Mouse (Mus musculus) ES-Bruce4 (cell line): ENCODE results near the gene Txn2. TPM values are rescaled to one million over a fixed set of nuclear protein-coding genes. Genes with fewer than 3 reads are reported as not detected.

Source experiments
- H3K27ac ChIP-seq: 2 replicates; pipeline ENCODE4 v1.5.1; 2012; ENCODE audit warnings: low read length, inconsistent platforms; ENCODE audit not compliant: insufficient read depth
- H3K27me3 ChIP-seq: 2 replicates; pipeline ENCODE4 v1.6.1; 2012; ENCODE audit warnings: mild to moderate bottlenecking, low read length, inconsistent platforms; ENCODE audit not compliant: control insufficient read depth, poor library complexity, insufficient read depth, severe bottlenecking
- H3K36me3 ChIP-seq: 2 replicates; pipeline ENCODE4 v1.6.1; 2012; ENCODE audit warnings: inconsistent platforms, mild to moderate bottlenecking, low read length, moderate library complexity; ENCODE audit not compliant: control insufficient read depth, poor library complexity, insufficient read depth, severe bottlenecking
- H3K4me1 ChIP-seq: one replicate; pipeline ENCODE4 v1.8.1; 2011; ENCODE audit warnings: low read length; ENCODE audit not compliant: control insufficient read depth, insufficient read depth
- H3K4me3 ChIP-seq: 2 replicates; pipeline ENCODE4 v1.5.1; 2011; ENCODE audit warnings: low read depth, mild to moderate bottlenecking, low read length
- H3K9ac ChIP-seq: 2 replicates; pipeline ENCODE4 v1.6.1; 2012; ENCODE audit warnings: low read depth, mild to moderate bottlenecking, inconsistent platforms; ENCODE audit not compliant: poor library complexity, severe bottlenecking
- H3K9me3 ChIP-seq: replicated peaks from 2 replicates; pipeline ENCODE4 v1.6.1; 2012; ENCODE audit warnings: mild to moderate bottlenecking, low read length, inconsistent platforms; ENCODE audit not compliant: control insufficient read depth, poor library complexity, insufficient read depth, severe bottlenecking
- CTCF ChIP-seq: IDR thresholded peaks from one replicate; pipeline ENCODE4 v1.8.1; 2011; ENCODE audit warnings: low read depth, low read length
- EP300 ChIP-seq: IDR thresholded peaks from 2 replicates; pipeline ENCODE4 v1.6.1; 2011; ENCODE audit warnings: low read depth, low read length; ENCODE audit not compliant: insufficient read depth
- POLR2A ChIP-seq: IDR thresholded peaks from one replicate; pipeline ENCODE4 v1.8.1; 2011; ENCODE audit warnings: low read length; ENCODE audit not compliant: insufficient read depth
- polyA plus RNA-seq: library from polyadenylated mRNA; stranded (reverse); fragments of >200 nt; gene quantifications from 2 replicates; pipeline ENCODE4 v1.2.4, GENCODE M21; 2011; ENCODE audit warnings: low read depth; ENCODE audit not compliant: missing spikeins, insufficient read depth, insufficient read length

Gene Txn2
- polyA plus RNA-seq, 1 experiment: 167 TPM

GRCm38 (mm10) chr15:77907646-77908518 lies 20.9 kb downstream of the Txn2 start:
- Histone ChIP-seq H3K27ac (peak overlapping the region; percentile 27), H3K36me3 (no peaks in the 10 kb centered on the region), H3K4me1 (peaks cover 25% of the 10 kb centered on the region), H3K9ac (no peak overlapping the region), H3K27me3 (no peaks in the 10 kb centered on the region), H3K9me3 (no peaks in the 10 kb centered on the region), H3K4me3 (no peak overlapping the region)
- no peak for TF ChIP-seq CTCF
- peak; percentile 46; the same call in 1 of the 2 replicates for TF ChIP-seq EP300
- TF ChIP-seq POLR2A: no peak

GRCm38 (mm10) chr15:77906545-77906944 lies 22.3 kb downstream of the Txn2 start:
- Histone ChIP-seq H3K27me3 (no peaks in the 10 kb centered on the region), H3K9ac (no peak overlapping the region), H3K27ac (no peak overlapping the region), H3K36me3 (no peaks in the 10 kb centered on the region), H3K9me3 (0 out of 2 replicates have a peak, but pooled peaks cover 7% of the 10 kb centered on the region), H3K4me1 (peaks cover 20% of the 10 kb centered on the region), H3K4me3 (no peak overlapping the region)
- no peak for TF ChIP-seq POLR2A
- no peak for TF ChIP-seq EP300
- TF ChIP-seq CTCF: no peak

GRCm38 (mm10) chr15:77906081-77906480 lies 22.7 kb downstream of the Txn2 start:
- Histone ChIP-seq H3K27me3 (no peaks in the 10 kb centered on the region), H3K4me1 (peaks cover 20% of the 10 kb centered on the region), H3K36me3 (no peaks in the 10 kb centered on the region), H3K9ac (peak overlapping the region; percentile 45), H3K4me3 (no peak overlapping the region), H3K27ac (peak overlapping the region; percentile 83), H3K9me3 (0 out of 2 replicates have a peak, but pooled peaks cover 7% of the 10 kb centered on the region)
- no peak for TF ChIP-seq CTCF
- TF ChIP-seq EP300: no peak
- no peak for TF ChIP-seq POLR2A

GRCm38 (mm10) chr15:77905275-77905970 lies 23.4 kb downstream of the Txn2 start:
- Histone ChIP-seq H3K9me3 (0 out of 2 replicates have a peak, but pooled peaks cover 7% of the 10 kb centered on the region), H3K27me3 (no peaks in the 10 kb centered on the region), H3K9ac (peak overlapping the region; percentile 45), H3K4me1 (peaks cover 17% of the 10 kb centered on the region), H3K27ac (peak overlapping the region; percentile 83), H3K4me3 (peak overlapping the region; percentile 35), H3K36me3 (no peaks in the 10 kb centered on the region)
- TF ChIP-seq POLR2A (peak; percentile 67), EP300 (0 out of 2 replicates have a peak, but pooled peaks have one; percentile 66), CTCF (no peak)

- Histone ChIP-seq H3K27me3 (no peaks in the 10 kb centered on the region), H3K4me3 (peak overlapping the region; percentile 10; the same call in 1 of the 2 replicates), H3K9me3 (0 out of 2 replicates have a peak, but pooled peaks cover 7% of the 10 kb centered on the region), H3K4me1 (peaks cover 14% of the 10 kb centered on the region), H3K27ac (peak overlapping the region; percentile 38; the same call in 1 of the 2 replicates), H3K36me3 (no peaks in the 10 kb centered on the region), H3K9ac (peak overlapping the region; percentile 41; the same call in 1 of the 2 replicates)
- TF ChIP-seq POLR2A (no peak), EP300 (0 out of 2 replicates have a peak, but pooled peaks have one; percentile 22), CTCF (no peak)
Measured at GRCm38 (mm10) chr15:77904363-77904892, 24.4 kb downstream of the Txn2 start.
